Mouse (Mus musculus) embryo, embryonic 10 days (tissue): ENCODE data around the gene Hexa.

ENCODE experiments used
- DNase-seq: peaks from one replicate; pipeline ENCODE4 v3.0.0-alpha.2; 2015; ENCODE audit warnings: low spot score

The Hexa gene

DNA sequence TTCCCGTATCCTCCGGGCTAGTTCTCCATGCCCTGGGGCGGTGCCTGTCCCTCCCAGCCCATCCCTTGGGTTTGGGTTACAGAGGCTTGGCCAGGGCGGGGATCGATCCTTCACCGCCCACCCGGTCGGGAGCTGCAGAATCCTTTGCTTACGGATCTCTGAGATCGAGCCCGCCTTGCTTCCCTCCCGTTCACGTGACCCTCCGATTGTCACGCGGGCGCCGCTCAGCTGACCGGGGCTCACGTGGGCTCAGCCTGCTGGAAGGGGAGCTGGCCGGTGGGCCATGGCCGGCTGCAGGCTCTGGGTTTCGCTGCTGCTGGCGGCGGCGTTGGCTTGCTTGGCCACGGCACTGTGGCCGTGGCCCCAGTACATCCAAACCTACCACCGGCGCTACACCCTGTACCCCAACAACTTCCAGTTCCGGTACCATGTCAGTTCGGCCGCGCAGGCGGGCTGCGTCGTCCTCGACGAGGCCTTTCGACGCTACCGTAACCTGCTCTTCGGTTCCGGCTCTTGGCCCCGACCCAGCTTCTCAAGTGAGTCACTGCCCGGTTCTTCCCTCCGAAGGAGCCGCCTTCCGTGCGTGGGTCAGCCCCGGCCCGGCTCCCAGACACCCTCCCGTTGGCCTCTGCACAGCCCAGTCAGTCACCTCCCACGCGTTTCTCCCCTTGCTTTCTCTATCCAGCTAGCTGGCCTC lies at the start of gene Hexa, which contains the start of gene Tmem202:
Gene Hexa (plus strand): TSS at position 100 of the 697 bp plus-strand sequence.
Gene Tmem202 (minus strand): TSS at position 407 of the 697 bp plus-strand sequence.
- peak; percentile 97 for DNase-seq

DNA sequence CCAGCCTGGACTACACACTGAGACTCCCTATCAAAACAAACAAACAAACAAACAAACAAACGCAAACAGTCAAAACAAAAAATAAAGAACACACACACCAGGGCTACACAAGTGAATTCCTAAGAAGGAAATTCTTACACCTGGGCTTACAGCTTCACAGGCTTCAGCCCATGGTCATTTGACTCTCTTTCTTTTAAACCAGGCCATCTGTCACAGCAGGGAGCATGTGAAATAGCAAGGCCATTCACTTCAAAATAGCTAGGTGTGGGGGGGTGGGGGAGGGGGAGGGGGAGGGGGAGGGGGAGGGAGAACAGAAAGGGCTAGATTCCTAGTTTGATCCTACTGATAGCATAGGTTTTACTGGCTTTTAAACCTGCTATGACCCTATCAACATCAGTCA lies 31.2 kb upstream of the Hexa start:
- DNase-seq: peak; percentile 16

DNA sequence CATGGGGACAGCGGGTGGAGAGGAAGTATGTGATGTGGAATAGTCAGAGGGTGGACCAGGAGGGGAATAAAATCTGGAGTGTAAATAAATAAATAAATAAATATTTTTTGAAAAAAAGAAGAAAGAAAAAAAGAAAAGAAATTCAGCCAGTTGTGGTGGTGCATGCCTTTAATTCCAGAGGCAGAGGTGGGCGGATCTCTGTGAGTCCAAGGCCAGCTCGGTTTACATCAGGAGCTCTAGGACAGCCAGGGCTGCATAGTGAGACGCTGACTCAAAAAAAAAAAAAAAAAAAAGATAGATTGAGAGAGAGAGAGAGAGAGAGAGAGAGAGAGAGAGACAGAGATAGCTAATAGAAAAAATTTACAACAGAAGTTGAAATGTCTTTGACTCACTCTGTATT lies 27.0 kb upstream of the Hexa start:
- no peak for DNase-seq

DNA sequence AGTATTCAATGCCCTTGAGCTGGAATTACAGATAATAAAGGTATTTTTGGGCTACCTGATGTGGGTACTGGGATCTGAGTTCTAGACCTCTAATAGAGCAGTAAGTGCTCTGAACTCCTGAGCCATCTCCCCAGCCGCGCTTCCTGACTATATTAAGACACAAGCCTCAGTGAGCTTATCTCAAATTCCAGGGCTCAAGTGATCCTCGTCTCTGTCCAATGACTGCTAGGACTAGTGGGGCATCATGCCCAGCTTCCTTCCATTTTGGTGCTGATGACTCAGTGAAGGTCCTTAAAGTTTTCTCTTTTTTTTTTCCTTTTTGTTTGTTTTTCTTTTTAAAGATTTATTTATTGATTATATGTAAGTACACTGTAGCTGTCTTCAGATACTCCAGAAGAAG lies 24.3 kb upstream of the Hexa start:
- DNase-seq: no peak

DNA sequence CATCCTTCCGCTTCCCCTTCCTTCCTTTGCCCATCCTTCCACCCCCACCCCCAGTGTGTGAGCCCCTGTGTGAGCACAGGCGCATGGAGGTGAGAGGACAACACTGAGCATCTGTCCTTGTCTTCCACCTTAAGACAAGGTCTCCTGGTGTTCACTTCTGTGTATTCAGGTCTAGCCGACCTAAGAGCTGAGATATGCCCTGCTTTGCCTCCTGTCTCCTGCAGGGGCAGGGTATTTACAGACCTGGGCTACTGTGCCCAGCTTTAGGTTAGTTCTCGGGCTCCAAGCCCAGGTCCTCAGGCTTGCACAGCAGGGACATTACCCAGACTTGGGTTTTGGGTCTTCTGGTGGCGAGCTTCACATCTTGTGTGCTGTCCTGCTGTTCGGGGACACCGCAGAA lies 22.2 kb upstream of the Hexa start:
- DNase-seq: no peak

DNA sequence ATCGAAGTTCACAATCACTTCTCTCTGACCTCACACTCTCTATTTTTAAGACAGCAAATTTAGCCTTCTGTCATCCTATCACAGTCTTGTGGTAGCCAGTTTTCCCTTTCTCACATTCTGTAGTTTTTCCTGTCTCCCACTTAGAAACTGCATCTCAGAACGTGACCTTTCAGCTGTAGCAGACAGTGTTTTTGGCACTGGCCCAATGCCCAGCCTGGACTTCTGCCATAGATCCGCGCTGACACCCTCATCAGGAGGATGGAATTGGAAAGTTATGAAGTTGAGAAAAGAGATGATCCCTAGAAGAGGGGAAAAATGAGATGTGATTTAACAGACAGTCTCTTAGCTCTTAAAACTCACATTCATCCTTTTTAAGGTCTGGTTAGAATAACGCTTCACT lies 20.4 kb upstream of the Hexa start:
- no peak for DNase-seq

DNA sequence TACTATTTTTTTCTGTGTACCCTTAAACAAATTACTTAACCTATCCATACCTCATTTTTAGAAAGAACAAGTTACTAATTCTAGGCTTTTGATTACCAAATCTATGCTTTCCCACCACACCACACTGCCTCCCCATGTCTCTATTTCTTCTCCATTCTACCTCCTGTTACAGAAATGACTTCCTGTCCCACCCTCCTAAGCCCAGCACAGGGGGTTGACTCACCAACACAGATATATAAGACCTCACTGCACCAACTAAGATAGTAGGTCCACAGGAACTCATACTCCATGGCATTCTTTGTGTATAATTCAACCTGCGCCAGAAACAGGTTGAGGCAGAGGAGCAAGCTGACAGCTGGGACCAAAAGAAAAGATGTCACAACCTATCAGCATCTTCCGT lies 19.9 kb upstream of the Hexa start:
- DNase-seq: no peak

DNA sequence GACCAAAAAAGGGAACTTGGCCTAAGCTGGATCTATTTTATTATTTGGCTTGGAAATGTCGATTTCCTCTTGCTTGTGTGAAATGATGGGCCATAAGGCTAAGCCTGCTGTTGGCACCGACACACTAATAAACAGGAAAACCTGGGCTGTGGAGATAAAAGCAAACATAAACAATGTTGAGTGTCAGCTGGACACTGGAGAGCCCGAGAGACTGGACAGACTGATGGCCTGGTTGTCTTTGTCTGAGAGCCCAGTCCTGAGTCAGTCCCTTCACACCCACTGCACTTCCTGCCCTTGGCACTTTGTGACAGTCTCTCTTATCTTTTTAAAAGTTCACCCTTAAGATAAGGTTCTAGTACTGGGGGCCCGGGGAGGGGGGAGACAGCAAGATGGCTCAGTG lies 16.4 kb upstream of the Hexa start:
- no peak for DNase-seq

DNA sequence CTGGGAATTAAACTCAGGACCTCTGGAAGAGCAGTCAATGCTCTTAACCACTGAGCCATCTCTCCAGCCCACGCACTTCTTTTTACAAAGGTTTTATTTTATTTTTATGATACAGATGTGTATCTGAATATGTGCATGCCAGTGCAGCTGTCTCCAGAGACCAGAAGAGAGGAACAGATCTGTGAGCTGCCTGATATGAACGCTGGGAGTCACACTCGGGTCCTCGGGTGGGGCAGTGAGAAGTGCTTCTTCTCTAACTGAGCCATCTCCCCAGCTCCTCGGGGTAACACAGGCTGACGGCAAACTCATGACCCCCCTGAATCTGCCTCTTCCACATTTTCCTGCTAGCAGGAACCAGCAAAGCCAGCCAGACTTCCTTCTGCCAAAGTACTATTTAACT lies 12.6 kb upstream of the Hexa start:
- no peak for DNase-seq

DNA sequence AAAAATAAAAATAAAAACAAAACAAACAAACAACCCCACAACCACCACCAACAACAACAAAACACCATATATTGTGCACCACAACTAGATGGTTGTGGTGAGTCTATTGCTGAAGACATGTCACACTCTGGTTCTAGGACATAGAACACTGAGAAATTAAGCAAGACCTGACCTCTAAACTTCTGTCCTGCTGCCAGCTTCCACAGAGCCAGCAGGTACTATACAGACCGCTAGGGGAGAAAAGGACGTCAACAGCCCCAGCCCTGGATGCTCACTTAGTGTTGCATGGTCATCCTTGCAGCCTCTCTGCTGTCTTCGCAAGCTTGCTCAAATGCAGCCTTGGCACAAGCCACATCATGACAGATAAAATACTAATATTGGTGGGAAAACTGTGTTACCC lies 11.8 kb upstream of the Hexa start:
- DNase-seq: no peak

DNA sequence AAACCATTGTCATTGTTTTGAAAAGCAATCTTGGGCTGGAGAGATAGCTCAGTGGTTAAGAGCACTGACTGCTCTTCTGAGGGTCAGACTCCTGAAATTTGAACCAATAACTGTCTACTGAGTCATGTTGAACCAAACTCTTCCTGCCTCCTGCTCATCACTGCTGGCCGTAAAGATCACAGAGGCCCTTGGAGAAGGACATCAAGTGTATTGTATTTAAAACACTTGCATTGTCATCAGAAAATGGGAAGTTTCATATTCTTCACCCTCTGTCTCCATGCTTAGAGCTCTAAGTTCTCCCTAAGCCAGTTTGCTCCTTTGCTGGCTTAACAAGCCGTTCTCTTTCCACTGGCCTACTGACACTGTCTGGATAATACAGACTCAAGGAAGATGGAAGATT lies 11.1 kb upstream of the Hexa start:
- no peak for DNase-seq

DNA sequence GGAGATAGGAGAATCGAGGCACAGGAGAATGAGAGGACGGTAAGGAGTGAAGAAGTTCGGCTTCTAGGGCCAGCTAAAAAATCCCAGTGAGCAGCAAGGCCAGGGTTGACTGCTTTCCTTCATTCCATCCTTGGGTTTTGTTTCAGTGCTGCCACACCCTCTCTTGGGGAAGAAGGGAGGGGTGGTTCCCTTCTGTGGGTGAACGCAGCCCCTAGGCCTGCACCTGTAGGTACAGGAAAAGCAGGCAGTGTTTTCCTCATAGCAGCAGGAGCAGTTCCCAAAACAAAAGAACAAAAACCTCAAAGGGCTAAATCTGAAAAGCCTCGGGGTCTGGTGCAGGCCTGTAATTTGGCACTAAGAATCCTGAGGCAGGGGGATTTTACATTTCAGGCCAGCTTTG lies 7.7 kb upstream of the Hexa start:
- DNase-seq: no peak

DNA sequence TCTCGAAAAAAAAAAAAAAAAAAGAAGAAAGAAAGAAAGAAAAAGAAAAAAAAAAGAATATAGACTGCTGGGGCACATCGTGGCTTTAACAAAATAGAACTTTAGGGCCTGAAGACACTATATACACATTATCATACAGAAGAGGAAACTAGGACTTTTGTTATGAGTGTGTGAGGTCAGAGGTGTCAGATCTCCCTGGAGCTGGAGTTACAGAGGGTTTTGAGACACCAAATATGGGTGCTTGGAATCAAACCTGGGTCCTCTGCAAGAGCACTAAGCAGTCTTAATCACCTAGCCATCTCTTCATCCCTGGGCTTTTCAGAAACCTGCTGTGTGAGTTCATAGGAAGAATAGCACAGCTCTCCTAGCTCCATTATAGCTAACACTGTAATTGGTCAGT lies 5.9 kb upstream of the Hexa start:
- no peak for DNase-seq

DNA sequence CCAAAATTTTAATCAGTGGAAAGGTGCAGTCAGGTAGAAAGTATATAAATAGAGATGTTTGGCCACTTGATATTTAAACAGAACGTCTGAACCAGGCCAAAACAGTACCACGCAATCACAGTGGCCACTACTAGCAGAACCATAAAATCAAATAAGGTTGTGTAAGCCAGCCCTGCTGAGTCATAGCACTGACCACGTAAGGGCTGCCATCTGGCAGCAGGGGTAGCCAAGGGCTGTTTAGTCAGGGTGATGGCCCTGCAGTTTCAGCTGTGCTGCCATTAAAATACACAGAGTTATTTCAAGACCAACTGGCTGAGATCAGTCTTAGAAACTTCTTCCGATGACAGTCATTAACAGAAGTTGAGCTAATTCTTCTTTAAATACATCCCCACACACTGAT lies 5.5 kb upstream of the Hexa start:
- no peak for DNase-seq

DNA sequence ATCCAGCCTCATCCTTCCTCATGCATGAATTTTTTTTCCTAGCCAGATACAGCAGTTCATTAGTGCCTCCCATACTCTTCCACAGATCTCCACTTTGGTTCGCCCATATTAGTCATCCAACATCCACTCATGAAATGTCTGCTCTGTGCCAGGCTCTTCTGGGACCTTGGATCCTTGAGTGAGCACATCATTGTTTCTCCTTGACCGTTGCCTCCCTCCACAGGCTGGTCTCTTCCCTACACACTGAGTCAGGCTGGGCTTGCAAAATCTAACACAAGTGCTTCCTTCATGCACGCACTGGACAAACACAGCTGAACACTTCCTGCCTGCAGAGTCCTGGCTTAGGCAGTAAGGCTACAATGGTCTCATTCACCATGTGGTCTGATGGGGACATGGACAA lies 1.7 kb upstream of the Hexa start:
- peak; percentile 14 for DNase-seq

DNA sequence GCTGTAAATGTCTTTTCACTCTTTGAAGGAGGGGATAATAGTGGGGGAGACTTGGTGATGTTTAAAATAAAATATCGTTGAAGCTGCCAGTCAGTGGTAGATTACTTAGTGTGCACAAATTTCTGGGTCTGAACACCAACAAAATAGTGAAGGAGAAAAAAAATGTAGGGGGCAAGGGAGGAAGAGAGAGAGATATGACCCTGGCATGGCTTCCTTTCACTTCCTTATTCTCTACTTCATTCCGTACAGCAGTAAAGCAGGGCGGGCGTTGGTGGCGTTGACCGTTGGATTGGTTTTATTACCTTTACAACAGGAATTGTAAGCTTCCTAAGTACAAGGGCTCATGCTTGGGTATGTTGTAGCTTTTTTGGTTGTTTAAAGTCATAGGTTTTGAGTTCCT lies 2.3 kb downstream of the Hexa start:
- DNase-seq: no peak

DNA sequence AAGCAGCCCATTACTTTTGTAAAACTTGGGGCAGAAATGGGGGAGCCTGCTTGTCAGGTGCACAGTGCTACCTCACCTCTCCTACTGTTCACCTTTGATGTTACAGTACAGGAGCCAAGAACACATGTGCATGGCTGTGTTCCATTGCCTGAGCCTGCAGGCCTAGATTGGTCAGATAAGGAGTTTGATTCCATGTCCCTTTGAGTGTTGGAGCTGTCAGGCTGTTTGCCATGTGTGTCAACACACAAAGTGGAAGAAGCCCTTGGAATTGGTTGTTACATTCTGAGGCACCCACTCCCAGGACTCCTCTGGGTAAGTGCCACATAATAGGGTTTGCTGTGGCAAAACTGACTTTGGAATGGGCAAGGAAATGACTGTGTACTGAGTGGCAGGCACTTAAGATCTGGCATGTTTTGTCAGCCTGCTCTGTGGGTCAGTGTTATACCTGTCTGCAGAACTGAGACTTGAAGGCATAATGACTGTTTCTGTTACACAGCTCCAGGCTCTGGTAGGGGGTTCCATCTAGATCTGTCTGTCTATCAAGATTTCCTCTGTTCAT lies 3.5 kb downstream of the Hexa start:
- DNase-seq: no peak

DNA sequence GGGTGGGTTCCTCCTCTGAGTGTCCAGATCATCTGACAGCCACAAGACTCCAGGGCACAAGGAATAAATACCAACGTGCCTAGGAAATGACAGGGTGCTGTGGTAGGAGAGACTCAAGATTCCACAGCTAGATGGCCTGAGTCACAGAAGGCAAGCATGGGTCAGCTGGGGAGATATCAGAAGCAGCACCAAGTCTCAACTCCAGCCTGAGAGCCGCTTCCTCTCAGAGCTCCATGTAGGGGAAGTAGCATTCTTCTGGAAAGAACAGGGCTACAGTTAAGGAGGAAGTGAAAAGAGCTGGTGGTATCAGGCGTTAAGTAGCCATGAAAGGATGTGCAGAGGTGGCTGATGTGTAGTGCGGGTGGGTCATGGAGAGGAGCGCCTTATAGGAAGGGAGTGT lies 5.4 kb downstream of the Hexa start:
- DNase-seq: no peak

DNA sequence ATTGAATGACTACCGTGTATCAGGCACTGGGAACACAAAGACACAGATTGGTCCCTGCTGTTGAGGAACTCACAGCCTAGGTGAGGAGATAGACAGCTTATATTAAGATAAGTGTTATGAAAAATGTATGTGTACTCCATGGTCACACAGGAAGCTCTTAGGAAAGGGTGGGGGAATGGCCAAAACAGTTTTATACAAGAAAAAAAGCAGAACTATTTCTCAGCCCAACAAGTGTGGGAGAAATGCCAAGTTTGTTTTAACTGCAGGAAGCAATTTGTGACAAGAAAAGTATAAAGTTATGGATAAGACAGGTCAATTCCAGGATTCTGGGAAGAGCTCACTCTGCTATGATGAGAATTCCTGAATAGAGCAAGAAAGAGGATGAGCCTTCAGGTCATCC lies 8.5 kb downstream of the Hexa start:
- DNase-seq: no peak

DNA sequence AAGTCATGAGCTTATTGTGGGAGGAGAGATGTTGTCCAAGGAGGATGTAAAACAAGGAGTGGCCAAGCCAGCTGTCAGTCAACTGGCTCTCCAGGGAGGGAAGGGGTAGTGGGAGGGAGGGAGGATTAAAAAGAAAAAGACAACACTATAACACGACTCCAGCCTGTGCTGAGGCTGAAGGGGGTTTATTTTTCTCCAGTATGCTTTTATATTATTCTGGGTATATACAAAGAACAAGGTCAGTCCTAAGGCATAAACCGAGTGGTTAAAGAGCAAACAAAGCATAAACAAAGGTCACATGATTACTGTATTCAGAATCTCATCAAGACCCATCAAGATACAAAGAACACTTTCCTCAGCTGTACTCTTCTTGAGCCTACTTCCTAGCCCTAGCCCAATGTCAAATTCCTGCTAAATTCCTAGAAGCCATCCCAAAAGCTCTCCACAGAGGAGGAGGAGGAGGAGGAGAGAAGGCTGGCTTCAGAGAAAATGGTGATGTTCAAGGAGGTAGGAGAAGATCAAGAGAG lies 9.7 kb downstream of the Hexa start:
- DNase-seq: no peak

DNA sequence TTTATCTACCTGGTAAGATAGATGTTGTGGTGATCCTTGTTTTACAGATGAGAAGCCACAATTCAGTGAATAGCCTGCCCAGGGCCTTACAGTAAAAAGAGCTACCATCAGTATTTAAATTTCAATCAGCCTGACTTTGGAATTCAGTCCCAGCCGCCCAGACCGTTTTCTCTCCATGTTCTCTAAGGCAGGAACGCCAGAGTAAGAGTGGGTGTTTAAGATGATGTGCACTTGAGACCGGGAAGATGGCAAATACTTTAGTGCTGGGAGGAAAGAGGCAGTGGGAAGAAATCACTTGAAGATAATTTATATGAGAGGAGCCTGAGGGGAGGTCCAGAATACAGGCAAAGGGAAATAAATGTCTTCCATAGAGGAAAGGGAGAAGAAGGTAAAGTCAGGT lies 10.7 kb downstream of the Hexa start:
- DNase-seq: no peak

DNA sequence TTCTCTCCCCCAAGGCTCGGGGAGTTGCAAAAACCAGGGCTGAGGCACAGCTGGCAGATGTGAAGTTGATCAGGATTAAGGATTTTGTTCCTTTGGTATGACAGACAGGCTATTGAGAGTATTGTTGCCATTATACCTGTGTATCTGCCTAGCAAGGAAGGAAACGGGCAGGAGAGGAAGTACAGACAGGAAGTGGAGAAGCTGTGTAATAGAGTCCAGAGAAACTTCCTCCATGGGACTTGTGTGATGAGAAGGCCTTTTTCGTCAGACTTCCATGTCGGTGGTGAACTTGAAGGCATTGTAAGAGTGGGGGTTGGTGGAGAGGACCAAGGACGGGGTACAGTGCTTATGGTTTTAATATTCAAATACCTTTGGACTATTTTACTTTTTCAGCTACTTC lies 11.7 kb downstream of the Hexa start:
- no peak for DNase-seq

DNA sequence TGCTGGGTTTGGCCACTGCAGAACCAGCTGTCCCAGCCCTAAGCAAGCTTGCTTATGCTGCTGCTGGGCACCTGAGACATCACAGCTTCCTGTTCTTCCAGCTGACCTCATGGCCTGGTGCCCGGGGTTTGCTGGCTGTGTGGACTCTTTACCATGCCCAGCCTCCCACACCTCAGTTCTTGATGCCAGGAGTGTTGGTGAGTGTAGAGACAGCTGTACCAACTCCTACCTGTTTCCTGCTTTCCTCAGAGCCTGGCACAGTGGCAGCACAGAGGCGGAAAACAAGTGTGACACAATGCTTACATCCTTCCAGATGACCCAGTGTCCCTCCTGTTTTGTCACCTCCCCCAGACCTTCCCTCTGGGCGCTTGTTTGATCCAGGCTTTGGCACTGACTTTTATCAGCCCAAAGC lies 12.3 kb downstream of the Hexa start:
- no peak for DNase-seq

DNA sequence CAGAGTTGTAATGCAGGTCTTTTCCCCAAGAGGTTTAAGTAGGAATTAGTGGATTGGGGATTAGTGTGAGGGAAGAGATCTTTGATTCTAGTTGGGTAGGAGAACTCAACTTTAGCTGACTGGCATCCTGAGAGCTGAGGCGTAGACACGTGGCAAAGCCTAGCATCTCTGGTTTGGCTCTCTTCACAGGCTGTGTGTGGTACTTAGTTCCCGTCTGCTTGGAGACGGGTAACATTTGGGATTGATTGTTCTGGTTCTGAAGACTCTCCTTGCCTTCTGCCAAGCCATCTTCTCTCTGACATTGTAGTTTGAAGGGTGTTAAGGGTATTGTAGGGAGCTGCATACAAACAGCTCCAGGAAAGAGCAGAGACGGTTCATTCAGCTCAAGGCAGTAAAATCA lies 13.3 kb downstream of the Hexa start:
- DNase-seq: no peak
